Mouse (Mus musculus) neural tube, embryonic 12.5 days (tissue): Measurements from ENCODE around the gene Gm14124. TPM values are rescaled to one million over a fixed set of nuclear protein-coding genes. Genes with fewer than 3 reads are reported as not detected.

Source experiments
- ATAC-seq: fragments of 200-750 bp; cut with Nextera tagmentation; 2 replicates; pipeline ENCODE4 v1.8.0; 2017; ENCODE audit warnings: low read depth, mild to moderate bottlenecking, moderate TSS enrichment, moderate library complexity; ENCODE audit not compliant: low FRiP score
- H3K27ac ChIP-seq: fragments of 300-500 bp; sonication (generic); 2 replicates; pipeline ENCODE4 v1.5.1; 2016
- H3K27me3 ChIP-seq: fragments of 300-500 bp; sonication (generic); replicated peaks from 2 replicates; pipeline ENCODE4 v1.6.1; 2016; ENCODE audit warnings: mild to moderate bottlenecking
- H3K36me3 ChIP-seq: fragments of 300-500 bp; sonication (generic); 2 replicates; pipeline ENCODE4 v1.6.1; 2016; ENCODE audit warnings: mild to moderate bottlenecking
- H3K4me1 ChIP-seq: fragments of 300-500 bp; sonication (generic); 2 replicates; pipeline ENCODE4 v1.6.1; 2016
- H3K4me2 ChIP-seq: fragments of 300-500 bp; sonication (generic); replicated peaks from 2 replicates; pipeline ENCODE4 v1.6.1; 2016; ENCODE audit warnings: mild to moderate bottlenecking
- H3K4me3 ChIP-seq: fragments of 300-500 bp; sonication (generic); 2 replicates; pipeline ENCODE4 v1.5.1; 2016
- H3K9ac ChIP-seq: fragments of 300-500 bp; sonication (generic); 2 replicates; pipeline ENCODE4 v1.6.1; 2016; ENCODE audit warnings: mild to moderate bottlenecking
- H3K9me3 ChIP-seq: fragments of 300-500 bp; sonication (generic); 2 replicates; pipeline ENCODE4 v1.6.1; 2016; ENCODE audit warnings: mild to moderate bottlenecking
- WGBS: fragments of 180-500 bp; shearing (Covaris S2); methylation state at CpG from one replicate; pipeline ENCODE4 v1.1.7; 2016; 5-methylcytosine and 5-hydroxymethylcytosine counted together
- polyA plus RNA-seq: library from polyadenylated mRNA; unstranded; fragments of >200 nt; fragmentation: Nextera tagmentation; extraction: Ambion mirVana; gene quantifications from 2 replicates; pipeline ENCODE4 v1.2.1, GENCODE M21; 2016

The Gm14124 gene
- polyA plus RNA-seq, 1 experiment from 2014 or later, result not detected

GRCm38 (mm10) chr2:150318973-150319372 is 61.7 kb downstream of the Gm14124 start:
- Histone ChIP-seq H3K9me3 (peaks cover 42% of the 10 kb centered on the region), H3K36me3 (peaks cover 46% of the 10 kb centered on the region), H3K4me2 (no peak overlapping the region), H3K9ac (no peak overlapping the region), H3K27me3 (no peaks in the 10 kb centered on the region), H3K4me1 (no peaks in the 10 kb centered on the region), H3K27ac (no peak overlapping the region), H3K4me3 (no peak overlapping the region)
- 97% methylated on average over 1 of the region's 1 CpGs for WGBS
- ATAC-seq, result no peak

Other genes starting within 250 kb of the Gm14124 start
- gene Zfp120, start 120.8 kb upstream of the Gm14124 start, polyA plus RNA-seq, result 6.8 and 7.8 TPM in 2 replicates
- gene Gm10770, start 77.8 kb upstream of the Gm14124 start, polyA plus RNA-seq, result not detected in 2 replicates
- gene Gm14139, start 75.8 kb upstream of the Gm14124 start, polyA plus RNA-seq, result not detected in 2 replicates
- 11.9 and 12.3 TPM in 2 replicates for gene Zfp937, start 39.4 kb upstream of the Gm14124 start, polyA plus RNA-seq
- gene Gm21994, start 1.9 kb upstream of the Gm14124 start, polyA plus RNA-seq, result 4.6 and 5.3 TPM in 2 replicates
- 2.0 and 2.7 TPM in 2 replicates for gene Gm10130, start 66.2 kb downstream of the Gm14124 start, polyA plus RNA-seq
- 11.9 and 13.7 TPM in 2 replicates for gene 3300002I08Rik, start 105.2 kb downstream of the Gm14124 start, polyA plus RNA-seq
- 8.2 and 9.5 TPM in 2 replicates for gene Zfp442, start 194.0 kb downstream of the Gm14124 start, polyA plus RNA-seq
- gene Zfp345, start 227.6 kb downstream of the Gm14124 start, polyA plus RNA-seq, result 0.06 TPM in 1 of 2 replicates, not detected in the other